Mouse (Mus musculus) neural tube, embryonic 14.5 days (tissue): ENCODE data around the gene Trip4. TPM values are rescaled to one million over a fixed set of nuclear protein-coding genes. Genes with fewer than 3 reads are reported as not detected.

Experiments
- ATAC-seq: fragments of 200-750 bp; cut with Nextera tagmentation; 2 replicates; pipeline ENCODE4 v1.8.0; 2017; ENCODE audit warnings: low read depth, mild to moderate bottlenecking, moderate TSS enrichment, moderate library complexity
- H3K27ac ChIP-seq: fragments of 300-500 bp; sonication (generic); 2 replicates; pipeline ENCODE4 v1.5.1; 2014; ENCODE audit warnings: low read depth, mild to moderate bottlenecking, control low read depth, low read length, moderate library complexity, mixed read lengths
- H3K27me3 ChIP-seq: fragments of 300-500 bp; sonication (generic); 2 replicates; pipeline ENCODE4 v1.6.1; 2014; ENCODE audit warnings: low read length; ENCODE audit not compliant: control insufficient read depth, insufficient read depth
- H3K36me3 ChIP-seq: fragments of 300-500 bp; sonication (generic); 2 replicates; pipeline ENCODE4 v1.6.1; 2014; ENCODE audit warnings: low read length, mixed read lengths; ENCODE audit not compliant: control insufficient read depth, insufficient read depth
- H3K4me1 ChIP-seq: fragments of 300-500 bp; sonication (generic); 2 replicates; pipeline ENCODE4 v1.6.1; 2014; ENCODE audit warnings: low read length; ENCODE audit not compliant: control insufficient read depth, insufficient read depth
- H3K4me2 ChIP-seq: fragments of 300-500 bp; sonication (generic); 2 replicates; pipeline ENCODE4 v1.6.1; 2014; ENCODE audit warnings: mild to moderate bottlenecking, low read depth, low read length, control low read depth
- H3K4me3 ChIP-seq: fragments of 300-500 bp; sonication (generic); 2 replicates; pipeline ENCODE4 v1.5.1; 2014; ENCODE audit warnings: low read depth, low read length, control low read depth, mixed read lengths
- H3K9ac ChIP-seq: fragments of 300-500 bp; sonication (generic); replicated peaks from 2 replicates; pipeline ENCODE4 v1.6.1; 2014; ENCODE audit warnings: low read depth, mild to moderate bottlenecking, control low read depth, low read length, mixed read lengths
- H3K9me3 ChIP-seq: fragments of 300-500 bp; sonication (generic); 2 replicates; pipeline ENCODE4 v1.6.1; 2016; ENCODE audit warnings: low read length; ENCODE audit not compliant: control insufficient read depth
- WGBS: fragments of 180-500 bp; shearing (Covaris S2); extraction: QIAGEN DNeasy Blood & Tissue Kit; methylation state at CpG from one replicate; pipeline ENCODE4 v1.1.7; 2014; 5-methylcytosine and 5-hydroxymethylcytosine counted together
- polyA plus RNA-seq: library from polyadenylated mRNA; unstranded; fragments of >200 nt; fragmentation: Nextera tagmentation; extraction: Ambion mirVana; gene quantifications from 2 replicates; pipeline ENCODE4 v1.2.1, GENCODE M21; 2014

Gene Trip4
- polyA plus RNA-seq, result 36.5 and 37.2 TPM in 2 replicates

DNA sequence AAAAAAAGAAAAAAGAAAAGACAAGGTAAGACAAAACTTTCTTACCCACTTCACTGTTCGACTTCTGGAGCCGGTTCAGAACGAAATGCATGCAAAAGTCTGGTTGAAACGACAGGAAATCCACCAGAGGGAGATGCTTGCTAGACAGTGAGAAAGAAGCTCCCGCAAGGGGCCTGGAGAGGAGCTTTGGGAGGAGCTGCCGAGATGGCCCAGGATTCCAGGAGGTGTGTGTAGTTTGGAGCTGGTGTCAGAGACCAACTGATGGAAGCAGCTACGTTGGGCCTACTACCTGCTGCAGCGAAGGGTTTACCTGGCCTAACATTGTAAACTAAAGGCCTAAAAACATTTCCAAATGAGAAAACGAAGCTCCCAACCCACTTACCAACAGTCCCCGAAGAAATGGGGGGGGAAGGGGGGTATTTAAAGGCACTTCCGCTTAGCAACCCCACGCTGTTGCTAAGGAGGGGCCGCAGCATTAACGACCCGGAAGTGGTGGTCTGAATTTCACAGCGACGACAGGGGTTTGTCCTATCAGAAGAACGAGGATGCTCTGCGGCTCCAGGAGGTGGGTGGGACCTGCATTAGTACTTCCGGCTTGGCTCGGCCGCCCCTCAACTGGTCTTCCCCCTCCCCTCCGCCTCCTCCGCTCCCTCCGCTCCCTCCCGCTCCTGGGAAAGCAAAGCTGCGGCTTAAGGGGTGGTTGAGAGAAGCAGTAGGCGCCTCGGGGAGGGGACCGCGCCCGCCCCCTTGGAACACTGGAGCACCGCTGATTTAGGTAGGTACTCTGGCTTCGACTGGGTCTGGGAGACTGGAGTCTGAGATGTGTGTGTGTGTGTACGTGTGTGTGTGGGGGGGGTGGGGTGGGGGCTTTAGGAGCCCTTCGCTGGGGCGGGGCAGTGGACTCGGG, at the start of gene Trip4, which contains the start of gene Csnk1g1:
Gene Trip4, minus strand, starts transcription at position 401 of the 907 bp plus-strand sequence.
Gene Csnk1g1, plus strand, starts transcription at position 531 of the 907 bp plus-strand sequence.
- Histone ChIP-seq H3K9ac (peak within 1 kb of the TSS; percentile 73), H3K27ac (peak within 1 kb of the TSS; percentile 75), H3K4me1 (peaks cover 6% of the 10 kb centered on the region; the same call in 1 of the 2 replicates), H3K4me2 (peak within 1 kb of the TSS; percentile 78), H3K27me3 (no peaks in the 10 kb centered on the region), H3K4me3 (peak within 1 kb of the TSS; percentile 81), H3K9me3 (no peaks in the 10 kb centered on the region), H3K36me3 (no peaks in the 10 kb centered on the region)
- 1% methylated on average over 37 of the region's 38 CpGs for WGBS
- ATAC-seq, result peak; percentile 99

DNA sequence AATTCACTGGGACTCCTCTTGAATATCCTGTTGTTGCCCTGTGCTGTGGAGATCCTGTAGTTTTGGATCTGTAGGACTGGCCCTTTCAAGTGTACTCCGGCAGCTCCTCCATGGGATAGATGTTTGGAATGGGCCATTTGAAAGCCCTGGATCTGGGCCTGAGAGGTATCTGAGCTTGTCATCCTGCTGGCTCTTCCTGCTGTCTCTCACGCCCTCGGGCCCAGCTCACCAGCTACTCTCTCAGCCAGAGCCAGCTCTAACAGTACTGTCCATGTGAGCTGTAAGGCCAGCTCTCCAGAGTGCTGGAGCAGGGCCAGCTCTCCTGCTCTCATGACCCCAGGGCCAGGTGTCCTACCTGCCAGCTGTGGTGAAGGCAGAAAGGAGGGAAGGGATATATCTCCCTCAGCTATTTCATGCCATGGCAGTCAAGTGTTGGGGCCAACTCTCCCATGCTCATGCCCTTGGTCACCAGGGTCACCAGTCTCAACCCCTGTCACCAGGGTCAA, 42.5 kb upstream of the Trip4 start:
- Histone ChIP-seq H3K9me3 (no peaks in the 10 kb centered on the region), H3K27ac (no peak overlapping the region), H3K9ac (no peak overlapping the region), H3K4me3 (no peak overlapping the region), H3K36me3 (no peaks in the 10 kb centered on the region), H3K4me1 (no peaks in the 10 kb centered on the region), H3K27me3 (no peaks in the 10 kb centered on the region), H3K4me2 (no peak overlapping the region)
- no peak for ATAC-seq
- 91% methylated on average over 3 of the region's 3 CpGs for WGBS

DNA sequence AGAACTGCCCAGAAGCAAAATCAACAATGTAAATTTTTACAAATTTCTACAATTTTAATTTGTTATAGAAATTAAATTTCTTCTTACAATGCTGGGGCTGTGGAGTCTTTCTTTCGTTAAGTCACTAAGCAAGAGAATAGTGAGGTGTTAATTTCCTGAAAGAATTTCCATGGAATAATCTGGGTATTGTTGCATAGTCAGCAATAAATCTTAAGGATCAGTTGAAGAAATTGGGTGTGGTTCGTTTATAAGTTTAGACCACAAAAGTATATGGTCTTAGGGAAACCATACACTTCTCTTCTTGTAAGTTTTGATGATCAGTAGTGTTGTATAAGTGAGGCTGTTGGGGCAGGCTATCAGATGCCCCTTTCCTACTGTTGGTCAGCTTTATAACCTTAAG, 29.0 kb upstream of the Trip4 start:
- H3K4me3 ChIP-seq, result no peak overlapping the region
- WGBS, result 83% methylated on average over 2 of the region's 2 CpGs
- H3K27ac ChIP-seq, result no peak overlapping the region
- H3K9ac ChIP-seq, result no peak overlapping the region
- H3K9me3 ChIP-seq, result no peaks in the 10 kb centered on the region
- no peaks in the 10 kb centered on the region for H3K4me1 ChIP-seq
- H3K27me3 ChIP-seq, result no peaks in the 10 kb centered on the region
- no peak overlapping the region for H3K4me2 ChIP-seq
- H3K36me3 ChIP-seq, result no peaks in the 10 kb centered on the region
- no peak for ATAC-seq

DNA sequence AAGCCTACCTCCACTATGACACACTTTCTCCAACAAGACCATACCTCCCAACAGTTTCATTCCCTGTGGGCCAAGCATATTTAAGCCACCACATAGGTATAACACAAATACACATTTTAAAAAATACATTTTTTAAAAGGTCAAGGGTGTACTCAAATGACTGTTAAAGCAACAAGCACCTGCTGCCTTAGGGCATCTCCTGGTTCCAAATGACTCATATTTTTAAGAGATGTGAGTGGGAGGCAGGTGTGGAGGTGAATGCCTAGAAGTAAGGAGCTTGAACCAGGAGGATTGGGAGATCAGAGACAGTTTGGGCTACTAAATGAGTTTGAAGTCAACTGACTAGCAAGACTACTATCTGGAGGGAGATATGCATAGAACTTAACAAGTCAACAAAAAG, 21.2 kb upstream of the Trip4 start:
- ATAC-seq, result no peak
- no peaks in the 10 kb centered on the region for H3K4me1 ChIP-seq
- no peak overlapping the region for H3K27ac ChIP-seq
- no peaks in the 10 kb centered on the region for H3K9me3 ChIP-seq
- H3K9ac ChIP-seq, result no peak overlapping the region
- no peaks in the 10 kb centered on the region for H3K36me3 ChIP-seq
- no peak overlapping the region for H3K4me2 ChIP-seq
- no peaks in the 10 kb centered on the region for H3K27me3 ChIP-seq
- H3K4me3 ChIP-seq, result no peak overlapping the region

DNA sequence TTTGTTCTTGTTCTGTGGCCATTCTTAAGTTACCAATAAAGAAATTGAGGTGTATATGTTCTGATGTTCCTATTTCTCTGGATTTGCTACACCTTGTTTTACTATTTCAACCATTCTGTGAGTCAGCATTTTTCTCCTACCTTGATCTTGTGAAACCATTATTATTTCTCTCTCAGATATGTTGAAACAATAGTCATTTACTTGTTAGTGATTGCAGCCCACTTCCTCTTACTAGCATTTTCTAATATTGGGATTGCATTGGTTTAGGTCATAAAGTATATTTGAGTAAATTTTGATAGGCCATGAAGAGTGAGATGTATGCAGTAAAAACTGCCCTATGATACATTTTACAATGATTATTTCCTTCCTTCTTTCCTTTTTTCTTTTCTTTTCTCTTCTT, 19.9 kb upstream of the Trip4 start:
- no peaks in the 10 kb centered on the region for H3K36me3 ChIP-seq
- H3K27ac ChIP-seq, result no peak overlapping the region
- no peak overlapping the region for H3K4me3 ChIP-seq
- no peaks in the 10 kb centered on the region for H3K9me3 ChIP-seq
- no peaks in the 10 kb centered on the region for H3K4me1 ChIP-seq
- ATAC-seq, result no peak
- no peak overlapping the region for H3K9ac ChIP-seq
- no peak overlapping the region for H3K4me2 ChIP-seq
- H3K27me3 ChIP-seq, result no peaks in the 10 kb centered on the region

DNA sequence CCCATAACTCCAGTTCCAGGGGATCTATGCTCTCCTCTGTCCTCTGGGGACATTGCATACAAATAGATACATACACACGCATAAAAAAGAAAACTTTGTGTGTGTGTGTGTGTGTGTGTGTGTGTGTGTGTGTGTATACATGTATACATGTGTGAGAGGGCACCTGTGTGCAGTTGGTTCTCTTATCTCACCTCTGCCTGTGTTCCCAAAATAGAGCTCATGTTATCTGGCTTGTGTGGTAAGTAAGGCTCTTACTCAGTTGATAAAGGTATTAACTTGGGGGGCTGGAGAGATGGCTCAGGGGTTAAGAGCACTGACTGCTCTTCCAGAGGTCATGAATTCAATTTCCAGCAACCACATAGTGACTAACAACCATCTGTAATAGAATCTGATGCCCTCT, 8.4 kb upstream of the Trip4 start:
- no peak overlapping the region for H3K4me2 ChIP-seq
- H3K36me3 ChIP-seq, result no peaks in the 10 kb centered on the region
- no peak overlapping the region for H3K4me3 ChIP-seq
- no peak for ATAC-seq
- H3K9me3 ChIP-seq, result no peaks in the 10 kb centered on the region
- no peak overlapping the region for H3K27ac ChIP-seq
- H3K27me3 ChIP-seq, result no peaks in the 10 kb centered on the region
- no peaks in the 10 kb centered on the region for H3K4me1 ChIP-seq
- no peak overlapping the region for H3K9ac ChIP-seq
- WGBS, result 94% methylated on average over 1 of the region's 1 CpGs

DNA sequence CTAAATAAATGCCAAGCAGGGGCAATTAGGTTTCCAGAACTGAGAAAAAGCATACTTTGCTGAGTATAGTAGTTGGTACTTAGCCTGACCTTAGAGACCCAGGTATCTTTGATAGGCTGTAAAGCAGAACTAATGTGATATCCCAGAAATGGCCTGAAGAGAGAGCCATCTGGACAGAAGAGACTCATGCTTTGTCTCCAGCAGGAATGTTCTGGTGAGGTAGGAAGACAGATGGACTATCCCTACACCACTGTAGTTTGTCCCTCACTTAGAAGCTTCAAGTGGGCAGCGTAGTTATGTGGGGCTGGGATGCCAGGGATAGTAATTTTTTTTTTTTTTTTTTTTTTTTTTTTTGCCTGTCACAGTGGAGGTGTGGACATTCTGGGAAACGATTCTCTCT, 5.4 kb upstream of the Trip4 start:
- 69% methylated on average over 2 of the region's 2 CpGs for WGBS
- no peaks in the 10 kb centered on the region for H3K36me3 ChIP-seq
- H3K4me3 ChIP-seq, result no peak overlapping the region
- no peak overlapping the region for H3K4me2 ChIP-seq
- no peaks in the 10 kb centered on the region for H3K27me3 ChIP-seq
- ATAC-seq, result no peak
- no peaks in the 10 kb centered on the region for H3K9me3 ChIP-seq
- H3K4me1 ChIP-seq, result peaks cover 2% of the 10 kb centered on the region; the same call in 1 of the 2 replicates
- no peak overlapping the region for H3K27ac ChIP-seq
- no peak overlapping the region for H3K9ac ChIP-seq

DNA sequence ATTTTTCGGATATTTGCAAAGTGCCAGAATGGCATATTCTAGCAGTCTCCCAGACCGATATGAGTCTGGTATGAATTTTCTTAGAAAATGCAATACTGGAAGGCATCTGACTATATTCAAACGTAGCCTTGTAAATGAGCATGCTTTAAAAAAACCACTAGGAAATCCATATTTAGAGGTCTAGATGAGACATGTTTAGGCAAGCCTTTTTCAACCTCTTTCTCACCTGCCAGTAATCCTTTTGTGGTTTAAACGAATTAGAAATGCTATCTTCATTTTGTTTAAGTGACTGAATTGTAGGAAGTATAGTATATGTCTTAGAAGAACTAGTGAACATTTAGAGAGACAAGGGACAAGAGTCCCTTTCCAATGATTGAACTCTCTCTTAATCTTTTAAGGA, 1.2 kb upstream of the Trip4 start:
- Histone ChIP-seq H3K4me1 (peaks cover 6% of the 10 kb centered on the region; the same call in 1 of the 2 replicates), H3K36me3 (no peaks in the 10 kb centered on the region), H3K27me3 (no peaks in the 10 kb centered on the region), H3K27ac (peak overlapping the region; percentile 75; the same call in 1 of the 2 replicates), H3K9ac (peak overlapping the region; percentile 73), H3K4me3 (peak overlapping the region; percentile 81), H3K9me3 (no peaks in the 10 kb centered on the region), H3K4me2 (peak overlapping the region; percentile 78)
- 9% methylated on average over 4 of the region's 4 CpGs for WGBS
- ATAC-seq, result no peak

DNA sequence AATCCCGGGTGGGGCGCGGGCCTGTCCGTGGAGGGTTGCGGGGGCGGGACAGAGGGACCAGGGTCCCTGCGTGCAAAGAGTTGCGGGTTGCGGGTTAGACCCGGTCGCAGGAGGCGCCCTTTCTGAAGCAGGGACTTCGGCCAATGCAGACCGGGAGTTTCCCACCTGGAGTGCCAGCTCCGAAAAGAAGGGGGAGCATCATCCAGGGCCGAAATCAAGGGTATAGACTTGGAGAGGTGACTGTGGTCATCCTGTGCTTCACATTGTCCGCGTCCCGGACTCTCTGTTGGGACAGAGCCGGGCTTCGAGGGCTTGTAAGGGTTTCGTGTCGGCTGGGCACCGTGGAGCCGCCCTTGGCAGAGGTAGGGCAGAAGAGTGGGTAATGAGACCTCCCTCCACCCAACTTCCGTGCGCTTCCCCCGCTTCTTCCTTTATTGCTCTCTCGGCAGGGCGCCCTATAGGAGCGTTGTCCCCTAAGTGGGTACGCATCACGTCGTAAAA, 757 bp upstream of the Trip4 start:
- 1% methylated on average over 30 of the region's 34 CpGs for WGBS
- Histone ChIP-seq H3K4me2 (peak overlapping the region; percentile 78), H3K4me3 (peak overlapping the region; percentile 81), H3K27ac (peak overlapping the region; percentile 75), H3K36me3 (no peaks in the 10 kb centered on the region), H3K9ac (peak overlapping the region; percentile 73), H3K27me3 (no peaks in the 10 kb centered on the region), H3K4me1 (peaks cover 6% of the 10 kb centered on the region; the same call in 1 of the 2 replicates), H3K9me3 (no peaks in the 10 kb centered on the region)
- ATAC-seq, result peak; percentile 65; the same call in 1 of the 2 replicates
